Mouse (Mus musculus) erythroblast, embryonic 14.5 days (primary cell): ENCODE data around the gene Aldh4a1. TPM values are rescaled to one million over a fixed set of nuclear protein-coding genes. Genes with fewer than 3 reads are reported as not detected.

Experiments used
- H3K27me3 ChIP-seq: 2 replicates; pipeline ENCODE4 v1.6.1; 2012; ENCODE audit warnings: inconsistent platforms; ENCODE audit not compliant: control insufficient read depth
- H3K36me3 ChIP-seq: 2 replicates; pipeline ENCODE4 v1.6.1; 2012; ENCODE audit warnings: mild to moderate bottlenecking, inconsistent platforms; ENCODE audit not compliant: control insufficient read depth
- H3K4me1 ChIP-seq: 2 replicates; pipeline ENCODE4 v1.6.1; 2012; ENCODE audit warnings: inconsistent platforms; ENCODE audit not compliant: control insufficient read depth
- H3K4me3 ChIP-seq: replicated peaks from 2 replicates; pipeline ENCODE3; 2012; ENCODE audit warnings: moderate library complexity, mild to moderate bottlenecking, inconsistent platforms
- H3K9me3 ChIP-seq: 2 replicates; pipeline ENCODE4 v1.6.1; 2012; ENCODE audit warnings: low read length, inconsistent platforms, mixed read lengths; ENCODE audit not compliant: control insufficient read depth
- GATA1 ChIP-seq: IDR thresholded peaks from 2 replicates; pipeline ENCODE4 v1.6.1; 2012; ENCODE audit warnings: low read length, inconsistent platforms, mixed read lengths
- TAL1 ChIP-seq: IDR thresholded peaks from 3 replicates; pipeline ENCODE4 v1.6.1; 2012; ENCODE audit warnings: low read length, inconsistent platforms, mixed read lengths
- polyA plus RNA-seq: library from polyadenylated mRNA; stranded (reverse); fragments of >175 nt; gene quantifications from 2 replicates; pipeline ENCODE4 v1.2.3, GENCODE M21; 2012

Aldh4a1 gene
- polyA plus RNA-seq, 1 experiment: 0.75 TPM

- Histone ChIP-seq H3K4me1 (peaks cover 5% of the 10 kb centered on the region), H3K4me3 (no peak overlapping the region), H3K36me3 (no peaks in the 10 kb centered on the region), H3K27me3 (peaks cover 25% of the 10 kb centered on the region), H3K9me3 (no peaks in the 10 kb centered on the region)
- TF ChIP-seq GATA1 (no peak), TAL1 (no peak)
Measured at GRCm38 (mm10) chr4:139598356-139598755, 24.3 kb upstream of the Aldh4a1 start.

- Histone ChIP-seq H3K4me3 (no peak overlapping the region), H3K4me1 (peaks cover 5% of the 10 kb centered on the region), H3K27me3 (peaks cover 25% of the 10 kb centered on the region)
Measured at GRCm38 (mm10) chr4:139598950-139599518, 23.6 kb upstream of the Aldh4a1 start.

GRCm38 (mm10) chr4:139601519-139602356, 20.9 kb upstream of the Aldh4a1 start:
- peaks cover 23% of the 10 kb centered on the region for H3K27me3 ChIP-seq
- peaks cover 5% of the 10 kb centered on the region for H3K4me1 ChIP-seq

More at GRCm38 (mm10) chr4:139598950-139599518, 23.6 kb upstream of the Aldh4a1 start:
- TF ChIP-seq GATA1 (no peak), TAL1 (no peak)
- H3K36me3 ChIP-seq: no peaks in the 10 kb centered on the region
- H3K9me3 ChIP-seq: no peaks in the 10 kb centered on the region

GRCm38 (mm10) chr4:139602357-139603244, 20.1 kb upstream of the Aldh4a1 start, which contains the start of gene Gm21969:
Gene Gm21969, plus strand, starts transcription at chr4:139603186.
- Histone ChIP-seq H3K27me3 (peaks cover 19% of the 10 kb centered on the region), H3K9me3 (no peaks in the 10 kb centered on the region), H3K36me3 (peaks cover 3% of the 10 kb centered on the region; the same call in 1 of the 2 replicates), H3K4me3 (no peak within 1 kb of the TSS), H3K4me1 (peaks cover 5% of the 10 kb centered on the region)
- TF ChIP-seq GATA1 (no peak), TAL1 (no peak)

More at GRCm38 (mm10) chr4:139601519-139602356, 20.9 kb upstream of the Aldh4a1 start:
- Histone ChIP-seq H3K4me3 (no peak overlapping the region), H3K36me3 (no peaks in the 10 kb centered on the region; the same call in 1 of the 2 replicates), H3K9me3 (no peaks in the 10 kb centered on the region)
- TF ChIP-seq GATA1: no peak
- no peak for TF ChIP-seq TAL1

- Histone ChIP-seq H3K9me3 (no peaks in the 10 kb centered on the region), H3K27me3 (no peaks in the 10 kb centered on the region), H3K36me3 (peaks cover 3% of the 10 kb centered on the region; the same call in 1 of the 2 replicates), H3K4me1 (peaks cover 5% of the 10 kb centered on the region), H3K4me3 (no peak overlapping the region)
- TF ChIP-seq TAL1: no peak
- TF ChIP-seq GATA1: no peak
Measured at GRCm38 (mm10) chr4:139605216-139605615, 17.4 kb upstream of the Aldh4a1 start.

- Histone ChIP-seq H3K4me1 (peaks cover 3% of the 10 kb centered on the region), H3K27me3 (no peaks in the 10 kb centered on the region), H3K9me3 (no peaks in the 10 kb centered on the region), H3K4me3 (no peak overlapping the region), H3K36me3 (peaks cover 3% of the 10 kb centered on the region; the same call in 1 of the 2 replicates)
- TF ChIP-seq GATA1: no peak
- TF ChIP-seq TAL1: no peak
Measured at GRCm38 (mm10) chr4:139606732-139607131, 15.9 kb upstream of the Aldh4a1 start.

GRCm38 (mm10) chr4:139608975-139609374, 13.7 kb upstream of the Aldh4a1 start:
- no peak overlapping the region for H3K4me3 ChIP-seq
- H3K36me3 ChIP-seq: peaks cover 8% of the 10 kb centered on the region; the same call in 1 of the 2 replicates
- H3K4me1 ChIP-seq: peaks cover 2% of the 10 kb centered on the region; the same call in 1 of the 2 replicates
- TF ChIP-seq TAL1 (no peak), GATA1 (no peak)
- H3K27me3 ChIP-seq: no peaks in the 10 kb centered on the region
- peaks cover 9% of the 10 kb centered on the region for H3K9me3 ChIP-seq

GRCm38 (mm10) chr4:139610954-139611353, 11.7 kb upstream of the Aldh4a1 start:
- H3K4me1 ChIP-seq: peaks cover 6% of the 10 kb centered on the region
- H3K9me3 ChIP-seq: peaks cover 13% of the 10 kb centered on the region
- H3K36me3 ChIP-seq: peaks cover 11% of the 10 kb centered on the region; the same call in 1 of the 2 replicates
- no peaks in the 10 kb centered on the region for H3K27me3 ChIP-seq
- H3K4me3 ChIP-seq: no peak overlapping the region
- TF ChIP-seq TAL1 (no peak), GATA1 (no peak)
